Mouse (Mus musculus) liver, embryonic 13.5 days (tissue): Measurements from ENCODE around the gene Acvrl1. TPM values are rescaled to one million over a fixed set of nuclear protein-coding genes. Genes with fewer than 3 reads are reported as not detected.
A peak's percentile ranks its signal among the peaks of the same experiment; 100 is the strongest.

Source experiments
- ATAC-seq: fragments of 200-750 bp; cut with Nextera tagmentation; 2 replicates; pipeline ENCODE4 v1.8.0; 2017; ENCODE audit warnings: low read depth, mild to moderate bottlenecking, moderate number of reproducible peaks, moderate library complexity
- DNase-seq: peaks from one replicate; pipeline ENCODE4 v3.0.0; 2022
- H3K27ac ChIP-seq: fragments of 300-500 bp; sonication (generic); 2 replicates; pipeline ENCODE4 v1.5.1; 2015; ENCODE audit warnings: moderate library complexity, mild to moderate bottlenecking, inconsistent platforms
- H3K27me3 ChIP-seq: fragments of 300-500 bp; sonication (generic); 2 replicates; pipeline ENCODE4 v1.6.1; 2015; ENCODE audit warnings: mild to moderate bottlenecking, inconsistent platforms
- H3K36me3 ChIP-seq: fragments of 300-500 bp; sonication (generic); 2 replicates; pipeline ENCODE4 v1.6.1; 2015; ENCODE audit warnings: mild to moderate bottlenecking, inconsistent platforms
- H3K4me1 ChIP-seq: fragments of 300-500 bp; sonication (generic); replicated peaks from 2 replicates; pipeline ENCODE4 v1.6.1; 2015; ENCODE audit warnings: inconsistent platforms
- H3K4me2 ChIP-seq: fragments of 300-500 bp; sonication (generic); 2 replicates; pipeline ENCODE4 v1.6.1; 2015; ENCODE audit warnings: inconsistent platforms, mild to moderate bottlenecking, moderate library complexity
- H3K4me3 ChIP-seq: fragments of 300-500 bp; sonication (generic); replicated peaks from 2 replicates; pipeline ENCODE4 v1.5.1; 2015; ENCODE audit warnings: mild to moderate bottlenecking, inconsistent platforms
- H3K9ac ChIP-seq: fragments of 300-500 bp; sonication (generic); 2 replicates; pipeline ENCODE4 v1.6.1; 2015; ENCODE audit warnings: mild to moderate bottlenecking, inconsistent platforms
- H3K9me3 ChIP-seq: fragments of 300-500 bp; sonication (generic); replicated peaks from 2 replicates; pipeline ENCODE4 v1.6.1; 2016; ENCODE audit warnings: inconsistent platforms
- WGBS: fragments of 180-500 bp; shearing (Covaris S2); methylation state at CpG from one replicate; pipeline ENCODE4 v1.1.7; 2015; ENCODE audit not compliant: insufficient replicate concordance; 5-methylcytosine and 5-hydroxymethylcytosine counted together
- polyA plus RNA-seq: library from polyadenylated mRNA; unstranded; fragments of >200 nt; fragmentation: Nextera tagmentation; extraction: Ambion mirVana; gene quantifications from 2 replicates; pipeline ENCODE4 v1.2.1, GENCODE M21; 2015

The Acvrl1 gene
- polyA plus RNA-seq, 1 experiment from 2014 or later, result 1.3 TPM

- Histone ChIP-seq H3K9ac (no peak overlapping the region), H3K27me3 (peaks cover 20% of the 10 kb centered on the region), H3K4me2 (no peak overlapping the region), H3K27ac (no peak overlapping the region), H3K4me3 (no peak overlapping the region), H3K4me1 (peaks cover 58% of the 10 kb centered on the region), H3K9me3 (no peaks in the 10 kb centered on the region), H3K36me3 (no peaks in the 10 kb centered on the region)
- 86% methylated on average over 2 of the region's 2 CpGs for WGBS
- DNase-seq (no peak), ATAC-seq (no peak)
Measured at GRCm38 (mm10) chr15:101172016-101172415, 43.7 kb downstream of the Acvrl1 start.

GRCm38 (mm10) chr15:101173421-101174211 lies 45.3 kb downstream of the Acvrl1 start, which contains the start of gene Acvr1b:
Gene Acvr1b (plus strand): TSS chr15:101174067.
- ATAC-seq, result peak; percentile 86
- H3K27ac ChIP-seq, result peak within 1 kb of the TSS; percentile 36; the same call in 1 of the 2 replicates
- peak within 1 kb of the TSS; percentile 85 for H3K9ac ChIP-seq
- peaks cover 74% of the 10 kb centered on the region for H3K4me1 ChIP-seq
- H3K27me3 ChIP-seq, result peaks cover 20% of the 10 kb centered on the region
- H3K36me3 ChIP-seq, result no peaks in the 10 kb centered on the region
- under 1% methylated on average over 59 of the region's 87 CpGs for WGBS
- peak; percentile 82 for DNase-seq
- H3K4me3 ChIP-seq, result peak within 1 kb of the TSS; percentile 74
- no peaks in the 10 kb centered on the region for H3K9me3 ChIP-seq
- peak within 1 kb of the TSS; percentile 92 for H3K4me2 ChIP-seq

- Histone ChIP-seq H3K27ac (peak overlapping the region; percentile 36; the same call in 1 of the 2 replicates), H3K27me3 (peaks cover 25% of the 10 kb centered on the region)
Measured at GRCm38 (mm10) chr15:101174294-101175130, 46.2 kb downstream of the Acvrl1 start.

GRCm38 (mm10) chr15:101175131-101175460 lies 46.8 kb downstream of the Acvrl1 start:
- Histone ChIP-seq H3K27ac (no peak overlapping the region), H3K4me3 (peak overlapping the region; percentile 74), H3K4me2 (peak overlapping the region; percentile 92), H3K36me3 (no peaks in the 10 kb centered on the region), H3K9me3 (no peaks in the 10 kb centered on the region), H3K27me3 (peaks cover 28% of the 10 kb centered on the region), H3K9ac (peak overlapping the region; percentile 85), H3K4me1 (peaks cover 72% of the 10 kb centered on the region)
- no peak for DNase-seq
- ATAC-seq, result no peak
- 8% methylated on average over 5 of the region's 5 CpGs for WGBS

More at GRCm38 (mm10) chr15:101174294-101175130, 46.2 kb downstream of the Acvrl1 start:
- no peak for ATAC-seq
- H3K9me3 ChIP-seq, result no peaks in the 10 kb centered on the region
- peaks cover 73% of the 10 kb centered on the region for H3K4me1 ChIP-seq
- peak overlapping the region; percentile 92 for H3K4me2 ChIP-seq
- no peak for DNase-seq
- H3K4me3 ChIP-seq, result peak overlapping the region; percentile 74
- H3K9ac ChIP-seq, result peak overlapping the region; percentile 85
- H3K36me3 ChIP-seq, result no peaks in the 10 kb centered on the region
- under 1% methylated on average over 34 of the region's 46 CpGs for WGBS

- 13% methylated on average over 17 of the region's 17 CpGs for WGBS
- Histone ChIP-seq H3K27me3 (peaks cover 28% of the 10 kb centered on the region), H3K36me3 (no peaks in the 10 kb centered on the region), H3K4me3 (peak overlapping the region; percentile 74), H3K27ac (peak overlapping the region; percentile 65; the same call in 1 of the 2 replicates), H3K4me1 (peaks cover 72% of the 10 kb centered on the region), H3K9ac (peak overlapping the region; percentile 85), H3K9me3 (no peaks in the 10 kb centered on the region), H3K4me2 (peak overlapping the region; percentile 92)
- ATAC-seq (no peak), DNase-seq (no peak)
Measured at GRCm38 (mm10) chr15:101175613-101176283, 47.4 kb downstream of the Acvrl1 start.

- Histone ChIP-seq H3K4me3 (no peak overlapping the region), H3K4me2 (peak overlapping the region; percentile 92)
Measured at GRCm38 (mm10) chr15:101176284-101176680, 48.0 kb downstream of the Acvrl1 start.

GRCm38 (mm10) chr15:101176795-101177691 lies 48.7 kb downstream of the Acvrl1 start:
- Histone ChIP-seq H3K4me2 (peak overlapping the region; percentile 92), H3K4me3 (no peak overlapping the region), H3K27ac (peak overlapping the region; percentile 65), H3K36me3 (no peaks in the 10 kb centered on the region), H3K27me3 (peaks cover 28% of the 10 kb centered on the region), H3K4me1 (peaks cover 74% of the 10 kb centered on the region), H3K9ac (0 out of 2 replicates have a peak overlapping the region, but pooled peaks have one; percentile 23), H3K9me3 (no peaks in the 10 kb centered on the region)
- 9% methylated on average over 8 of the region's 8 CpGs for WGBS
- DNase-seq (no peak), ATAC-seq (peak; percentile 38)

More at GRCm38 (mm10) chr15:101176284-101176680, 48.0 kb downstream of the Acvrl1 start:
- Histone ChIP-seq H3K9ac (peak overlapping the region; percentile 23; the same call in 1 of the 2 replicates), H3K36me3 (no peaks in the 10 kb centered on the region), H3K9me3 (no peaks in the 10 kb centered on the region), H3K27me3 (peaks cover 28% of the 10 kb centered on the region), H3K4me1 (peaks cover 72% of the 10 kb centered on the region), H3K27ac (peak overlapping the region; percentile 65)
- no peak for ATAC-seq
- no peak for DNase-seq
- 14% methylated on average over 3 of the region's 3 CpGs for WGBS

GRCm38 (mm10) chr15:101180363-101181105 lies 52.2 kb downstream of the Acvrl1 start:
- no peak overlapping the region for H3K9ac ChIP-seq
- 50% methylated on average over 15 of the region's 15 CpGs for WGBS
- peaks cover 54% of the 10 kb centered on the region for H3K4me1 ChIP-seq

GRCm38 (mm10) chr15:101181106-101181466 lies 52.8 kb downstream of the Acvrl1 start:
- H3K4me3 ChIP-seq, result no peak overlapping the region
- DNase-seq (no peak), ATAC-seq (no peak)
- peaks cover 4% of the 10 kb centered on the region; the same call in 1 of the 2 replicates for H3K9me3 ChIP-seq
- H3K27me3 ChIP-seq, result peaks cover 7% of the 10 kb centered on the region; the same call in 1 of the 2 replicates
- H3K27ac ChIP-seq, result no peak overlapping the region
- no peak overlapping the region for H3K9ac ChIP-seq
- H3K4me1 ChIP-seq, result peaks cover 49% of the 10 kb centered on the region
- peaks cover 4% of the 10 kb centered on the region; the same call in 1 of the 2 replicates for H3K36me3 ChIP-seq
- no peak overlapping the region for H3K4me2 ChIP-seq
- 43% methylated on average over 5 of the region's 5 CpGs for WGBS

More at GRCm38 (mm10) chr15:101180363-101181105, 52.2 kb downstream of the Acvrl1 start:
- DNase-seq, result no peak
- H3K27me3 ChIP-seq, result peaks cover 13% of the 10 kb centered on the region; the same call in 1 of the 2 replicates
- peaks cover 2% of the 10 kb centered on the region; the same call in 1 of the 2 replicates for H3K9me3 ChIP-seq
- peaks cover 2% of the 10 kb centered on the region; the same call in 1 of the 2 replicates for H3K36me3 ChIP-seq
- H3K4me2 ChIP-seq, result no peak overlapping the region
- H3K4me3 ChIP-seq, result no peak overlapping the region
- H3K27ac ChIP-seq, result no peak overlapping the region
- ATAC-seq, result no peak
